Comparison of ENCODE assay signal across 14 mouse cellular contexts in genomic region chr2:26941539-26941938, GRCm38 (mm10). TPM values are rescaled to one million over a fixed set of nuclear protein-coding genes. Genes with fewer than 3 reads are reported as not detected.
DNase-seq lines count a peak whose midpoint lies in the region; ATAC-seq lines count a peak whose summit lies in the region.
"Had no signal": no experiment of that assay in that cellular context is flagged by ENCODE, and none has a peak within 500 bp of the region (broad histone marks: within the 10 kb centered on the region; RNA-seq: fewer than 3 reads in every experiment).

No protein-coding gene starts in this region.

- no peak overlapping the region for H3K9ac ChIP-seq in heart, embryonic 11.5 days (ENCODE audit: low read depth, low read length)
- H3K9ac ChIP-seq: forebrain, embryonic 15.5 days; heart, embryonic 15.5 days; kidney, embryonic 15.5 days; limb, embryonic 12.5 days had no signal

- peak; percentile 95 for DNase-seq in heart, adult 11 months
- DNase-seq in 416B (ENCODE audit: low read depth) (peak; percentile 91), liver (peak; percentile 31)
- peak; percentile 65 to 67 for DNase-seq in lung, postnatal 4 days
- DNase-seq in spleen, adult 12 weeks (ENCODE audit: low spot score): no peak
- DNase-seq in gastrocnemius, postnatal 36 days: no peak
- no peak for DNase-seq in thymus, postnatal 36 days

- no peak overlapping the region for H3K4me3 ChIP-seq in heart, embryonic 11.5 days (ENCODE audit: low read depth, low read length)
- H3K4me3 ChIP-seq: forebrain, embryonic 15.5 days; heart, embryonic 15.5 days; kidney, embryonic 15.5 days; limb, embryonic 12.5 days had no signal

- no peaks in the 10 kb centered on the region for H3K27me3 ChIP-seq in heart, embryonic 11.5 days (ENCODE audit: control insufficient read depth, insufficient read depth, low read length)
- H3K27me3 ChIP-seq: forebrain, embryonic 15.5 days; heart, embryonic 15.5 days; kidney, embryonic 15.5 days; limb, embryonic 12.5 days had no signal

- no peaks in the 10 kb centered on the region for H3K4me1 ChIP-seq in heart, embryonic 11.5 days (ENCODE audit: control insufficient read depth, insufficient read depth, low read length)
- H3K4me1 ChIP-seq: forebrain, embryonic 15.5 days; heart, embryonic 15.5 days; kidney, embryonic 15.5 days; limb, embryonic 12.5 days had no signal

- no peak overlapping the region for H3K27ac ChIP-seq in heart, embryonic 11.5 days (ENCODE audit: low read depth, low read length)
- H3K27ac ChIP-seq: forebrain, embryonic 15.5 days; heart, embryonic 15.5 days; kidney, embryonic 15.5 days; limb, embryonic 12.5 days had no signal

- 35% methylated on average over 5 of the region's 5 CpGs for WGBS in heart, embryonic 11.5 days (ENCODE audit: insufficient replicate concordance)

- no peaks in the 10 kb centered on the region for H3K36me3 ChIP-seq in heart, embryonic 11.5 days (ENCODE audit: control insufficient read depth, insufficient read depth, low read length)
- H3K36me3 ChIP-seq: forebrain, embryonic 15.5 days; heart, embryonic 15.5 days; kidney, embryonic 15.5 days had no signal

- no peaks in the 10 kb centered on the region for H3K9me3 ChIP-seq in heart, embryonic 11.5 days (replicated peaks; ENCODE audit: control insufficient read depth, low read length)
- H3K9me3 ChIP-seq: forebrain, embryonic 15.5 days; heart, embryonic 15.5 days; kidney, embryonic 15.5 days; limb, embryonic 12.5 days had no signal

- intact Hi-C loops in gastrocnemius, postnatal 36 days (cut with DNase I): no loop called here

- no peak overlapping the region for H3K4me2 ChIP-seq in heart, embryonic 11.5 days
- H3K4me2 ChIP-seq: forebrain, embryonic 15.5 days; heart, embryonic 15.5 days; kidney, embryonic 15.5 days; limb, embryonic 12.5 days had no signal

- ATAC-seq in heart, embryonic 11.5 days (replicated peaks; ENCODE audit: insufficient number of reproducible peaks, low FRiP score, low TSS enrichment): no peak
- ATAC-seq: forebrain, embryonic 15.5 days; Patski had no signal

RNA-seq across cellular contexts. Expression of gene Stkld1, which starts 7.7 kb away (rescaled TPM):
- 0.10 and 0.14 TPM in 2 replicates for polyA plus RNA-seq in heart, embryonic 11.5 days (2014; fragmentation: Nextera tagmentation; extraction: Ambion mirVana)
- total RNA-seq in gastrocnemius, postnatal 36 days (2021): not detected
- polyA plus RNA-seq: embryonic facial prominence, embryonic 11.5 days; kidney, embryonic 15.5 days had no signal

RNA-seq across cellular contexts. Expression of gene Surf4, which starts 7.8 kb away (rescaled TPM):
- 197 and 237 TPM in 2 replicates for polyA plus RNA-seq in heart, embryonic 11.5 days (2014; fragmentation: Nextera tagmentation; extraction: Ambion mirVana)
- total RNA-seq in gastrocnemius, postnatal 36 days (2021): 10 to 100 TPM; 66.4 to 71.4 TPM

RNA-seq across cellular contexts. Expression of gene Rexo4, which starts 22.6 kb away (rescaled TPM):
- polyA plus RNA-seq in heart, embryonic 11.5 days (2014; fragmentation: Nextera tagmentation; extraction: Ambion mirVana): 31.0 and 34.2 TPM in 2 replicates
- total RNA-seq in gastrocnemius, postnatal 36 days (2021): 10 to 100 TPM; 13.6 to 17.1 TPM

RNA-seq across cellular contexts. Expression of gene Surf1, which starts 25.2 kb away (rescaled TPM):
- 40.3 and 43.2 TPM in 2 replicates for polyA plus RNA-seq in heart, embryonic 11.5 days (2014; fragmentation: Nextera tagmentation; extraction: Ambion mirVana)
- 10 to 100 TPM; 35.5 to 38.8 TPM for total RNA-seq in gastrocnemius, postnatal 36 days (2021)

RNA-seq across cellular contexts. Expression of gene Surf2, which starts 25.4 kb away (rescaled TPM):
- polyA plus RNA-seq in heart, embryonic 11.5 days (2014; fragmentation: Nextera tagmentation; extraction: Ambion mirVana): 32.0 and 32.1 TPM in 2 replicates
- 10 to 100 TPM; 10.7 to 12.3 TPM for total RNA-seq in gastrocnemius, postnatal 36 days (2021)

Comparison
In these comparisons a context has a peak if more than half of its experiments do, and no peak if none do; other contexts are left out.
1. DNase-seq: peak in heart, adult 11 months (single experiment), 416B (single experiment), liver (single experiment) and lung, postnatal 4 days (2 of 2); none in spleen, adult 12 weeks (single experiment), gastrocnemius, postnatal 36 days (0 of 2) and thymus, postnatal 36 days (0 of 2).